Mouse (Mus musculus): ENCODE measurements around the gene Ly6g6e.
"Not testable (repeated sequence)": the region's sequence is repeated elsewhere in the genome, so short reads cannot be mapped to it uniquely, and the experiment has no call there.

Ly6g6e gene

GRCm38 (mm10) chr17:35076507-35077176 lies at the start of gene Ly6g6e:
TSS of gene Ly6g6e (plus strand) at chr17:35076902.
- DNase-seq: no peak

GRCm38 (mm10) chr17:35027277-35028068 lies 49.2 kb upstream of the Ly6g6e start, which contains the start of gene Sapcd1:
TSS of gene Sapcd1 (minus strand) at chr17:35028016.
- peak in 1 of 2 experiments; percentile 33 for DNase-seq

DNA sequence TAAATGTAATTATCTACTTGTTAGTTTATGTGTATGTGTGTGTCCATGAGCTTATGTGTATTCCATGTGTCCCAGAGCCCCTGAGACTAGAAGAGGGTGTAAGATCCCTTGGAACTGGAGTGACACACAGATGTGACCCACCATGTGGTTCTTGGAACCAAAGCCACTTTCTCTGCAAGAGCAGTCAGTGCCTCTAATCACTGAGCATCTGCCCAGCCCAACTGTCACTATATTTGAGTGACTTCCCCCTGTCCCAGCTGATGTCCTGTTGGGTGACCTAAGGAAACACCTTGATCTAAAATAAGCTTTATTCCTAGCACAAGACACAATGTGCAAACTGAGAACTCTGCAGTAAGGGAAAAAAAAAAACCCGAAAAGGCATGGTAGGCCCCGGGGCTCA lies 48.4 kb upstream of the Ly6g6e start:
- DNase-seq: peak in 1 of 2 experiments; percentile 23

DNA sequence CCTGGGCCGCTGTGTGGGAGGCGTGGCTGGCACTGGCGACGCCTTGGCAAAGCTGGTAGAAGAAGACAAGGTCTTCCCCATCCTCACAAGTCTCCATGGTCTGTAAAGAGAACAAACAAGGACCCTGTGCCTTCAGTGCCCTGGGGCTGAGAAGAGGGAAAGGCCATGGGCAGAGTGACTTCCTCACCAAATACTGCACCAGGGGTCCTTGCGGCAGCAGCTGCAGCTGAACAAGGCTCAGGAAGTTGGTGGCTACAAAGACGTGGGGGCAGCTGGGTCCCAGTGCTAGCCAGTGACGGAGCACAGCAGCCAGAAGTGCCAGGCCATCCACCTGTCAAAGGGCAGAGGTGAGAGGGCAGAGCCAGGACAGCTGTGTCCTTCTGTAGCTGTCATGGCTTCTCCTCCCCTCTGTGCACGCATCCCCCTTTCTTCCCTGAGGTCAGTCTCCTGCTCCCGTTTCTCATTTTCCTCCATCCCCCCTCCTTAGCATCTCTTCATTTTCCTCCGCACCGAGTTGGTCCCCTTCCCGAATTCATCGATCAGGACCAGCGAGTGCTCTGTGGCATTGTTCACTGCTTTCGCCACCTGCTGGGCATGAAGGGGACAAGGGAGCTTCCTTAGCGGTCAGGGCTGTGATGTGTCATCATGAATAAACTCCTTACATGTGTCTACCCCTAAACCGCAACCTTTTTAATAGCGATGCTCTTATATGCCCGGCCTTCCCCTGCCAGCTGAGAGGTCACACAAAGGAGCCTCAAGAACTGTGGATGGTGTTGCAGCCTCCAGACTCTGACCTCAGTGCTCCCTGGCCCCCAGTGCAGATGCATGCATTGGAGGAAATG lies 46.8 kb upstream of the Ly6g6e start:
- peak; percentile 29 to 39 for DNase-seq

- no peak for DNase-seq
Observed at GRCm38 (mm10) chr17:35031272-35031671, 45.4 kb upstream of the Ly6g6e start.

DNA sequence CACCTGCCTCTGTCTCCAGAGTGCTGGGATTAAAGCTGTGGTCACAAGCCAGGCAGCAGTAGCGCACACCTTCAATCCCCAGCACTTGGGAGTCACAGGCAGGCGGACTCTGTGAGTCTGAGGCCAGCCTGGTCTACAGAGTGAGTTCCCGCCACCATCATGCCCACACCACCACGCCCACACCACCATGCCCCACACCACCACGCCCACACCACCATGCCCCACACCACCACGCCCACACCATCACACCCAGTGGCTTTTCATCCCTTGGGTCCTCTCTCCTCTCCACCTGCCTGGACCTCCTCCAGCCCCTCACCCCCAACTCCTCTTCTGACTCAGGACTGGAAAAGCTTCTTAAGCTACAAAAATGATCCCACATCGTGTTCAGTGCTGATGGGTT lies 44.8 kb upstream of the Ly6g6e start:
- DNase-seq: no peak

DNA sequence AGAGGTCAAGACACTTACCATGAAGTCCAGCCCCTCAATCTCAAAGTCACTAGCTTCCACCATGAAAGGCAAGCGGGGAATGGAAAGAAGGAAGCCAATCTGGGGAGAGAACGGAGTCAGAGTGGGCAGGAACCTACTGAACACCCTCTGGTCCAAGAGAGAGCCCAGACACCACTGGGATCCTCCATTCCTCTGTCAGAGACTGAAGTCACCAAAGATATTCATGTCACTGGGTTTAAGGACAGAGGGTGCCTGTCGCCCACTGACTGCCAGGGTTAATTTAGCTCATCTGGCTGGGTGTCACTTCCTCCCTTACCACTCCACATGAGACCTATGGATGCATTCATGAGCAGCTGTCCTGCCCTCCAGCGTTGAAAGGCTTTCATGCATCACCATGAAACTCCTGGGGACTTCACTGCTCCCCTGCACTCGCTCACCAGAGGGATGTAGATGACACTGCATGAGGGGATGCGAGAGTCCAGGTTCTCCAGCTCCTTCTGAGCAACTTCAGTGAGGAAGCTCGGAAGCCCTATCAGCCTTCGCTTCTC lies 44.3 kb upstream of the Ly6g6e start:
- no peak for DNase-seq

DNA sequence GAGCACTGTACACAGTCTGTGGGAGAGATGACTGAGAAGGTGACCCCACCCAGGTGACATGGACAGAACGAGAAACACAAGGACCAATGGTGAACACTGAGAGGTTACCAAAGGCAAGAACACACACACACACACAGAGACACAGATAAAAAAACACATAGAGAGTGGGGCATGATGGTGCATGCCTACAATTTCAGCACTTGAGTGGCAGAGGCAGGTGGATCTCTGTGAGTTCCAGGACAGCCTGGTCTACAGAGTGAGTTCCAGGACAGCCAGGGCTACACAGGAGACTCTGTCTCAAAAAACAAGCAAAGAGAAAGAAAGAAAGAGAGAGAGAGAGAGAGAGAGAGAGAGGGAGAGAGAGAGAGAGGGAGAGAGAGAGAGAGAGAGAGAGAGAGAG lies 43.0 kb upstream of the Ly6g6e start:
- not testable (repeated sequence) for DNase-seq

GRCm38 (mm10) chr17:35034896-35035295 lies 41.8 kb upstream of the Ly6g6e start:
- peak in 1 of 2 experiments; percentile 13 for DNase-seq

- no peak for DNase-seq
Observed at GRCm38 (mm10) chr17:35039121-35039873, 37.4 kb upstream of the Ly6g6e start.

DNA sequence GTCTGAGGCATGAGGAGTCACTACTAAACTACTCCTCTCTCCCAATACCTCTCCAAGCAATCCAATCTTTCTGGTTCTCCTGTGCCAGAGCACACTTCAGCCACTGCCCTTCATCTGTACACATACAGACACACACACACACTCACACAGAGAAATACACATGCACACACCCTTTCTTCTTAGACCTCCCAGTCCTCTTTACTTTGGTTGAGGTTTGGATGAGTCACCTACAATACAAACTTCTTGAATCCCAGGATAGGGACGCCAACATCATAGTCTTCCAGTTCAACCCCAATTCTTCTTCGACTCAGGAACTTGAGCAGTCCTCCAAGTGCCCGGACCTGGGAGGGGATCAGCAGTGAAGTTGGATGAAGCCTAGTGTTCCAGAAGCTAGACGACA lies 32.9 kb upstream of the Ly6g6e start:
- DNase-seq: peak in 1 of 2 experiments; percentile 3

DNA sequence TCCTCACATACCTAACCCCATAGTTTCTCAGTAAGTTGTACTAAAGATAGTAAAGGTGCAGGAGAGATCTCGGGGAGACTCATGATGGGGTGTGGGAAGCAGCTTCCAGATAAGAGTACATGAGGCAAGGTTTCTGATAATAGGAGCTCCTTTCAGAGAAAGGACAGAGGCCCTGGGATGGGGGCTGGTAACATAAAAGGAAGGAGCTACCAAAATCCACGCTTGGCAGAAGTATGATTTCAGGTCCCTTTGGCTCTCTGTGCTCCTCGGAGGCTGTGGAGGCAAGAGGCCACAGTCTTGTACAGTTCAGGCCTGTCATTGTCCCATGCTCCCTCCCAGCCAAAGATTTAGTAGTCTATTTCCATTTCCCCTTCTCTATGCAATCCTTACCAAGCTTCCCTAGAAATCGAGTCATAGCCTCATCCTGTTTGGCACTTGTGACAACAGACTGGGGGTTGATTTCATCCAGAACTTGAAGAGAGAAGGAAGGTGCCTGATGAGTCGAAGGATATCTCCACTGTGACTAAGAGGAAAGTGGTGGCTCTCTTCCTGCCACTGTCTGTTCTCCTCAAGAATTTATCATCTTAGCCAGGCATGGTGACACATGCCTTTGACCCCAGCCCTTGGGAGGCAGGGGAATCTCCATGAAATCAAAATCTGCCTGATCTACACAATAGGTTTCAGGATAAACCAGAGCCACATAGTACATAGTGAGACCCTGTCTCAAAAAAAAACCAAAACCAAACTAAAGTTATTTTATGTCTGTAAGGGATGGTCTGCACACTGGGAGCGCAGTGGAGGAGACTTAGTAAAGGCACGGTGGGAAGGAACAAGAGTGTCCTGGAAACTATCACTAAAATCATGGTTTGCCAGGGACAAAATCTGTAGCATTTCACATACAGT lies 31.5 kb upstream of the Ly6g6e start:
- peak in 1 of 2 experiments; percentile 21 for DNase-seq

DNA sequence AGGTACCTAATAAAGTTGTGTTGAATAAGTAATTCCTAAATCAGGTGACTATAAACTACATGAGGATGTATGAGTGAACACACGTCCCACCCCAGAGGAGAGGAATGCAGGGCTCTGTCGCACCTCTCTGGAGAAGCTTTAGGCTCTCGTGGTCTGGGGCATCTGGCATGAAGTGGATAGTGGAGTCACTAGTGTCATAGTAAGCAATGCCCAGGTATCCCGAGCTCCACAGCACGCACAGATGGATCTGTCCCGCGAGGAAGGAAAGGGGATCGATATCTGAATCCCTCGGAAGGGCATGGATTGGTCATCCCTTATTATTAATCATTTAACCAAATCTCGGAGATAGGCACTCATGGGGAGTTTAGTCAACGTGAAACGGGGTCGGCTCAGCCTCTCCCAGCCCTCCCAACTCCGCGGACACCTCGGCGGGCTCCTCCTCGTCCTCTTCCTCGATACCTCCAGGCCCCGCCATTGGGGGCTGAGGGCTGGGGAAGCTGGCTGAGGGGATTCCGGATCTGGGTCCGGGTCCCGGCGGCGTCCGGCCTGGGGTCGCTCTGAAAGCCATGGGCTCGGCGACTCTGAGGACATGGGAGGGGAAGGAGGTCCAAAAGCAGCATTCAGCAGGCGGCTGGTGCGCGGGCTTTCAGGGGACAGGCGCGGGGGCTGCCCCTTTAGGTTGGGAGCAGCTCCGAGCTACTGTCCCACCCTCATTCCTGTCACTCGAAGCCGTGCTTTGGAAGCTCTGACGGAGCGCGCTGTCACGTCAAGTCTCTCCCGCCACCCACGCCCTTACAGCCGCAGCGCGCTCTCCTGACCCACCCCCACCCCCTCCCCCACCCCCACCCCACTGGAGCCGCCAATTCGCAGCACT lies 30.7 kb upstream of the Ly6g6e start:
- DNase-seq: peak in 1 of 2 experiments; percentile 43

DNA sequence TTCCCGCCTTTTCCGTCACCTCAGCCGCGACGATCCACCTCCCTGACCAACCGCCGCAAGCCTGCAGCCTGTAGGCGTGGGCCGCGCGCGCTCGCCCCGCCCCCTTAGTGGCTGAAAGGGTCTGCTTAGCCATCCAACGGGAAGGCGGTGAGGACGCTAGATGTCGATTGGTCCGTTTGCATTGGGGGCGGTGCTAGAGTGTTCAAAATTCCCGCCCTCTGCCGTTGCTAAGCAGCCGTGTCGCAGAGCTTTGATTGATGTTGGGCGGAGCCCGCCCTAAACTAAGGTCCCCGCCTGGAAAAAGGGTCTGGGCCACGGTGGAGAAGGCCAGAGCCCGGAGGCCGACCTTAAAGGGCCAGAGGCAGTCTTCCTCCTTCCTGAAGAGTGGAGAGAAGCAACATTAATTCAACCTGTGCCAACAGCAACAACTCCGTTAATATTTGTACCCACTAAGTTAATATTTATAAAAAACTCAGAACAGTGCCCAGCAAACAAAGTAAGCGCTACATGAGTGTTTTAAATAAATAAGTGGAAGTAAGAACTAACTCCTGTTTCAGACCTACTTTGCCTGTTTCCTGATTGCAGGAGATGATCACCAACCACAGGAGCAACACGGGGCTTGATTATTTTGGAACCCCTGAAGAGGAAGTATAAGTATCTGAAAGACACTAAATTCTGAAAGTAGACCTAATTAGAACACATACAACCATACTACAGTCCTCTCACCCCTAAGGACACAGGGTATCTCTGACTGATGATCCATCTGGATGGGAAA lies 29.8 kb upstream of the Ly6g6e start, which contains the start of gene Msh5:
TSS of gene Msh5 (minus strand) at position 65 of the 775 bp plus-strand sequence.
- peak; percentile 98 to 99 for DNase-seq

- DNase-seq: peak; percentile 62 to 79
Observed at GRCm38 (mm10) chr17:35047688-35048087, 29.0 kb upstream of the Ly6g6e start.

GRCm38 (mm10) chr17:35048149-35048931 lies 28.4 kb upstream of the Ly6g6e start:
- DNase-seq: peak in 1 of 2 experiments; percentile 44

DNA sequence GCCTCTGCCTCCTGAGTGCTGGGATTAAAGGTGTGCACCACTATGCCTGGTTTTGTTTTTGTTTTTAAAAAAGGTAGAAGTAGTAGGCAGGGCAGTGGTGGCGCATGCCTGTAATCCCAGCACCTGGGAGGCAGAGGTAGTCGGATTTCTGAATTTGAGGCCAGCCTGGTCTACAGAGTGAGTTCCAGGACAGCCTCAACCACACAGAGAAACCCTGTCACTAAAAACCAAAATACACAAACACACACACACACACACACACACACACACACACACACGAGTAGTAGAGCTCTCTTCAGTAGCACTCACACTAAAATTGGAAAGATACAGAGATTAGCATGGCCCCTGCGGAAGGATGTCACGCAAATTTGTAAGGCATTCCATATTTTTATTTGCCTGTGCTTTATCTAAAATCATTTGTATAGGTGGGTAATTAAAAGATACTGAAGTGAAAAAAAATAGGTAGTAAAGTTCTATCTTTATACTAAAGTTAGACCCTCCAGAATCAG lies 27.7 kb upstream of the Ly6g6e start:
- peak in 1 of 2 experiments; percentile 23 for DNase-seq

DNA sequence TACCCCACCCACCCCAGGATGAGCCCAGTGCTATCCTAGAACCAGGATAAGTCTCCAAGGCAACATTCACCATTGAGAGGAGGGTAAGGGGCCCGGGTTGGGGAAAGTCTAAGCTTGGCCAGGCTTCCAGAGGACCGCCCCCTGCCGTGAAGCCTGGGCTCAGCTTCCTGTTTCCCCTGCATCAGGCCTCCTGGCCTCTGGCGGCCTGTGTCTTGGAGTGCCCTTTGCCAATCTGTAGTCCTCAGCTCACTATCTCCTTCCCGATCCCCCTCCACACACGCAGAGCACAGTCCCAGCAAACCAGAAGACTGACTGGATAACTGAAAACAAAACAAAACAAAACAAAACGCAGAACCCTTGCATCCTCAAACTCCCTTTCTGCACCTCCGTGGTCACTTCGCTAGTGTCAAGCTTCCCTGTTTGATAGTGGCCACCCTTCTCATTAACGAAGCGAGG lies 27.1 kb upstream of the Ly6g6e start, which contains the start of gene Clic1:
TSS of gene Clic1 (plus strand) at position 406 of the 456 bp plus-strand sequence.
- DNase-seq: peak; percentile 57 to 79
